Comparison of ENCODE assay signal across 27 mouse cellular contexts in the genomic region with DNA sequence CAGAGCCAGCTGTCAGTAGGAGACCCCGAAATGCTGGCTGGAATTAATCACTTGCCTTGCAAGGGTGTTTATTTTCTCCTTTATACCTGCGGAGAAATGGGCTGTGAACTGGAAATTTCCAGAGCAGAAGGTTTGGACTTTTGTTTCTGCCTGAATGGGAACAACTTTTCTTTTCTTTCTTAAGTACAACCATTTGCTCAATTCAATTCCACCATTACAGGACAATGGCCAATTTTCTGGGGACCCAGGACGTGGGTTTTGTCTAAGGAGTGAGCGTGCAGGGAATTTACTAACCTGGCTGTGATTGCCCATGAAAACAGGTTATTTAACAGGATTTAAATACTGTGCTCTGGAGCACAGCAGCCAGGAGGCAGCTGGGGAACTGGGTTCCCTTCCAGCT.
"Had no signal": no experiment of that assay in that cellular context is flagged by ENCODE, and none has a peak within 500 bp of the region (broad histone marks: within the 10 kb centered on the region; RNA-seq: fewer than 3 reads in every experiment).

No protein-coding gene starts in this region.

- DNase-seq: gastrocnemius, adult 2 months; gastrocnemius, postnatal 10 days; gastrocnemius, postnatal 25 days; heart, adult 18-20 months; heart, postnatal 10 days; heart, postnatal 4 days; kidney, adult 18-20 months; kidney, adult 8-10 months; kidney, postnatal 10 days; kidney, postnatal 25 days; kidney, postnatal 4 days; layer of hippocampus, adult 9-11 months; layer of hippocampus, postnatal 36 days; left cerebral cortex, postnatal 4 days had no signal

- H3K9me3 ChIP-seq: heart, embryonic 10.5 days; heart, embryonic 12.5 days; hindbrain, embryonic 10.5 days; hindbrain, embryonic 12.5 days; intestine, embryonic 15.5 days; limb, embryonic 13.5 days; limb, embryonic 15.5 days; liver, embryonic 12.5 days had no signal

- H3K4me1 ChIP-seq: heart, embryonic 10.5 days; heart, embryonic 12.5 days; hindbrain, embryonic 10.5 days; hindbrain, embryonic 12.5 days; intestine, embryonic 15.5 days; limb, embryonic 13.5 days; limb, embryonic 15.5 days; liver, embryonic 12.5 days had no signal

- H3K27ac ChIP-seq: gastrocnemius, adult 2 months; heart, embryonic 10.5 days; hindbrain, embryonic 10.5 days; hindbrain, embryonic 12.5 days; hindbrain, embryonic 14.5 days; intestine, embryonic 15.5 days; limb, embryonic 13.5 days; limb, embryonic 15.5 days; liver, embryonic 12.5 days; liver, embryonic 14.5 days had no signal

- H3K27me3 ChIP-seq: hindbrain, embryonic 12.5 days; intestine, embryonic 15.5 days; limb, embryonic 13.5 days; limb, embryonic 15.5 days; liver, embryonic 12.5 days had no signal

- ATAC-seq: hindbrain, embryonic 16.5 days; inflammation-experienced regulatory T-cells, adult 6 months; intestine, embryonic 15.5 days; intestine, postnatal 0 days; liver, embryonic 12.5 days had no signal

- H3K9ac ChIP-seq: heart, embryonic 12.5 days; hindbrain, embryonic 12.5 days; hindbrain, embryonic 14.5 days; intestine, embryonic 15.5 days; limb, embryonic 13.5 days; limb, embryonic 15.5 days; liver, embryonic 12.5 days; liver, embryonic 14.5 days had no signal

- H3K36me3 ChIP-seq: heart, embryonic 10.5 days; heart, embryonic 12.5 days; hindbrain, embryonic 10.5 days; hindbrain, embryonic 12.5 days; intestine, embryonic 15.5 days; limb, embryonic 13.5 days; limb, embryonic 15.5 days; liver, embryonic 12.5 days had no signal

- H3K4me3 ChIP-seq: gastrocnemius, adult 2 months; heart, embryonic 10.5 days; heart, embryonic 12.5 days; hindbrain, embryonic 10.5 days; hindbrain, embryonic 12.5 days; intestine, embryonic 15.5 days; limb, embryonic 13.5 days; limb, embryonic 15.5 days; liver, embryonic 12.5 days had no signal

- H3K4me2 ChIP-seq: heart, embryonic 12.5 days; hindbrain, embryonic 12.5 days; hindbrain, embryonic 14.5 days; intestine, embryonic 15.5 days; limb, embryonic 13.5 days; limb, embryonic 15.5 days; liver, embryonic 12.5 days had no signal
